Mouse (Mus musculus) intestine, embryonic 14.5 days (tissue): ENCODE data around the gene Adig. TPM values are rescaled to one million over a fixed set of nuclear protein-coding genes. Genes with fewer than 3 reads are reported as not detected.

Experiments
- ATAC-seq: fragments of 200-750 bp; cut with Nextera tagmentation; replicated peaks from 2 replicates; pipeline ENCODE4 v1.8.0; 2017; ENCODE audit warnings: low read depth, moderate number of reproducible peaks, moderate TSS enrichment, moderate library complexity; ENCODE audit not compliant: low FRiP score, low TSS enrichment
- DNase-seq: peaks from one replicate; pipeline ENCODE4 v3.0.0-alpha.2; 2018; ENCODE audit warnings: low spot score
- H3K27ac ChIP-seq: fragments of 300-500 bp; sonication (generic); 2 replicates; pipeline ENCODE4 v1.5.1; 2014; ENCODE audit warnings: low read depth, mild to moderate bottlenecking, control low read depth
- H3K27me3 ChIP-seq: fragments of 300-500 bp; sonication (generic); replicated peaks from 2 replicates; pipeline ENCODE4 v1.6.1; 2014; ENCODE audit warnings: low read length, control low read depth; ENCODE audit not compliant: control insufficient read depth, insufficient read depth
- H3K36me3 ChIP-seq: fragments of 300-500 bp; sonication (generic); 2 replicates; pipeline ENCODE4 v1.6.1; 2014; ENCODE audit warnings: low read length, control low read depth; ENCODE audit not compliant: control insufficient read depth, insufficient read depth
- H3K4me1 ChIP-seq: fragments of 300-500 bp; sonication (generic); replicated peaks from 2 replicates; pipeline ENCODE4 v1.6.1; 2014; ENCODE audit warnings: low read length, control low read depth, mixed read lengths; ENCODE audit not compliant: control insufficient read depth, insufficient read depth
- H3K4me2 ChIP-seq: fragments of 300-500 bp; sonication (generic); 2 replicates; pipeline ENCODE4 v1.6.1; 2014; ENCODE audit warnings: low read length
- H3K4me3 ChIP-seq: fragments of 300-500 bp; sonication (generic); 2 replicates; pipeline ENCODE4 v1.5.1; 2014; ENCODE audit warnings: low read depth, low read length, control low read depth, mixed read lengths
- H3K9ac ChIP-seq: fragments of 300-500 bp; sonication (generic); 2 replicates; pipeline ENCODE4 v1.6.1; 2014; ENCODE audit warnings: mild to moderate bottlenecking, low read length
- H3K9me3 ChIP-seq: fragments of 300-500 bp; sonication (generic); 2 replicates; pipeline ENCODE4 v1.6.1; 2016; ENCODE audit warnings: low read length, control low read depth; ENCODE audit not compliant: control insufficient read depth
- WGBS: fragments of 180-500 bp; shearing (Covaris S2); extraction: QIAGEN DNeasy Blood & Tissue Kit; methylation state at CpG from one replicate; pipeline ENCODE4 v1.1.7; 2014; 5-methylcytosine and 5-hydroxymethylcytosine counted together
- polyA plus RNA-seq: library from polyadenylated mRNA; unstranded; fragments of >200 nt; fragmentation: Nextera tagmentation; extraction: Ambion mirVana; gene quantifications from 2 replicates; pipeline ENCODE4 v1.2.1, GENCODE M21; 2014

Adig gene
- not detected in 2 replicates for polyA plus RNA-seq

DNA sequence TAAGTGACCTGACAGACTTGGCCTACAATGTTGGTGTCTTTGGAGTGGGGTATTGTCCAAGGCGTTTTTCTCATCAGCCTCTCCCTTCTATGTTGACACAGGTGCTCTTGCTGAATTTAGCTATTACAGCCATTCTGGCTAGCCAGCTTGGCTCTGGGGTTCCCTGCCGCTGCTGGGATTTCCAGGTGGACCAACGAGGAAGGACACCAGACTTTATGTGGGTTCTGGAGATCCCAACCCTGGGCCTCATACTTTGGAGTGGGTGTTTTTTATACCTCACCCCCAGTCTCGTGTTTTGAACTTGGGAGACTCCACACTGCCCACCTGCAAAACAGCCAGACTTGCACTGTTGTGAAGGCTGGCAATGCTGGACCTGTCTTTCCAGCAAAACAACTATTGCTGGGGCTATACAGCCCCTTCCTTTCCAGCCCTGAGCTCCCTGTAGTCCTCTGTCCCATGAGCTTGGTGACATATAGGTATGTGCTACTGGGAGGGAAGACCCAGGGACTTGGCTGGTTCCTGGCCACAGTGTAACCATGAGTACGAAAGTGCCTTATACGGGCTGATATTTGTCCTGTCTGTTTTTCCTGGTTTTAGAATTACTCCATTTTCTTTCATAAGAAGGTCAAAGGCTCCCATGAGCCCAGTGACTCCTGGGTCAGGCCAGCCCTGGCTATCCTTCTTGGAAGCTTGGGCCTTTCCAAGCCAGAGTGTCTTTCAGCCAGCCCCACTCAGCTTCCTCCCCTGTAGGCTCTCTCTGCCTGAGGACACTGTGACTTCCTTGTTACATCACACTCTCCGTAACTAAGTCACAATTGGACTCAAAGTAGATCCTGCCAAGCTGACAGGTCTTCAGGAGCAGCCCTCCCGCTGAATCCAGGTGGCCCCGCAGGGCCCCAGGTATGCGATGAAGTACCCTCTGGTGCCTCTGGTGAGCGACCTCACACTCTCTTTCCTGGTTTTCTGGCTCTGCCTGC is at the start of gene Adig:
Gene Adig (plus strand): TSS at position 777 of the 977 bp plus-strand sequence.
- H3K27ac ChIP-seq: no peak within 1 kb of the TSS
- no peak within 1 kb of the TSS for H3K4me3 ChIP-seq
- H3K4me2 ChIP-seq: no peak within 1 kb of the TSS
- H3K4me1 ChIP-seq: no peaks in the 10 kb centered on the region
- peaks cover 12% of the 10 kb centered on the region for H3K36me3 ChIP-seq
- no peaks in the 10 kb centered on the region for H3K27me3 ChIP-seq
- DNase-seq: peak; percentile 51
- 72% methylated on average over 11 of the region's 11 CpGs for WGBS
- no peak for ATAC-seq
- H3K9ac ChIP-seq: no peak within 1 kb of the TSS
- H3K9me3 ChIP-seq: no peaks in the 10 kb centered on the region

DNA sequence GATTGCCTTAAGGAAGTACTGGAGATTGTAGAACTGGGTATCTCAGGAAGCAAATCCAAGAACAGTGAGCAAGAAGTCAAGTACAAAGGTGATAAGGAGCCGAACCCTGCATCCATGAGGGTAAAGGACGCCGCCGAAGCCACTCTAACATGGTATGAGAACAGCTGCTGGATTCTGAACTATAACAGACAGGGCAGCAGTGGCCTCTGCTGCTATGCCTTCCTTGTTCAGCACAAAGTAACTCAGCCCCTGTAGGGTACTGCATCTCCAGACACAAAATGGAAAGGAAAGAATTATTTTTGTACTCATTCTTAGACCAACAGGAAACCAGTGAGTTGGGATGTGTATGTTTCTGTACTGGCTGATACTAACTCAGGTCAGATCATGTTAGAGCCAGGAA is 46.0 kb upstream of the Adig start:
- ATAC-seq (no peak), DNase-seq (no peak)
- no peak overlapping the region for H3K4me3 ChIP-seq
- no peaks in the 10 kb centered on the region for H3K27me3 ChIP-seq
- peaks cover 80% of the 10 kb centered on the region for H3K36me3 ChIP-seq
- no peak overlapping the region for H3K9ac ChIP-seq
- H3K9me3 ChIP-seq: no peaks in the 10 kb centered on the region
- 95% methylated on average over 4 of the region's 4 CpGs for WGBS
- H3K4me2 ChIP-seq: no peak overlapping the region
- no peak overlapping the region for H3K27ac ChIP-seq
- no peaks in the 10 kb centered on the region for H3K4me1 ChIP-seq

DNA sequence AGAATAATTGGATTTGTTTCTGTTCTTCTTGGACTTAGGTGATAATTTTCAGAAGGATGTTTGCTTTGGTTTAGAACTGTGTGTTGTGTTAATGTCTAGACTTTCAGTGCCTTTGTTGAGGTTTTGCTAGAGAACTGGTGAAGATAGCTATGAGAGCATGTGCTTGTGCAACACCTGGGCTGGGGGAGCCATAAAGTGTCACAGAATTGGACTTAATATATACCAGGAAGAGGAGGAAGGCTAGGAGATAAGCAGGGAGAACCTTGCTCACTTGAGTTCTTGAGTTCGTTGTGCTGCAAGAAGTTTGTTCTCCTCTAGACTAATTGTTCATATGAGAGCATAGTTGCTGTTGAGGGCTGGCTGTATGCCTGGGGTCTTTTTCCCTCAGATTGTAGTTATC is 44.8 kb upstream of the Adig start:
- H3K9ac ChIP-seq: no peak overlapping the region
- H3K27me3 ChIP-seq: no peaks in the 10 kb centered on the region
- 89% methylated on average over 1 of the region's 1 CpGs for WGBS
- ATAC-seq (no peak), DNase-seq (no peak)
- H3K4me1 ChIP-seq: no peaks in the 10 kb centered on the region
- H3K4me2 ChIP-seq: no peak overlapping the region
- H3K36me3 ChIP-seq: peaks cover 80% of the 10 kb centered on the region
- no peak overlapping the region for H3K27ac ChIP-seq
- no peaks in the 10 kb centered on the region for H3K9me3 ChIP-seq
- no peak overlapping the region for H3K4me3 ChIP-seq

DNA sequence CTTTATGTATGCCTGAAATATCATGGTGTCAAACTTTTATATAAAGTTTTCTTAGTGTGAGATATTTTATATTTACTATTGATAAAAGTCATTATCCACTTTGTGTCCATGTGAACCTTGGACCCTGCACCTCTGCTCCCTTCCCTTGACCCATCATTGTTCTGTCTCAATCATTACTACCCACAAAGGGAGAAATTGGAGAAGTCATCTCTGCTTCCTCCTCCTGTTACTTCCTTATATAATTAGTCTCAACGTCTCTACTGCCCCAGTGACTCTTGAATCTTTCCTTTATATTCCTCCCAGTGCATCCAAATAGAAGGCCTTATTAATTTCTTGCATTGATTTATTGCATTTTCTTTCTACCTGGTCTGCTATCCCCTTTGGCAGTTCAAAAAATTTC is 40.0 kb upstream of the Adig start:
- 69% methylated on average over 1 of the region's 1 CpGs for WGBS
- Histone ChIP-seq H3K36me3 (peaks cover 83% of the 10 kb centered on the region), H3K4me1 (no peaks in the 10 kb centered on the region), H3K4me3 (no peak overlapping the region), H3K27ac (no peak overlapping the region), H3K9me3 (no peaks in the 10 kb centered on the region), H3K27me3 (no peaks in the 10 kb centered on the region), H3K9ac (no peak overlapping the region), H3K4me2 (no peak overlapping the region)
- ATAC-seq (no peak), DNase-seq (no peak)

DNA sequence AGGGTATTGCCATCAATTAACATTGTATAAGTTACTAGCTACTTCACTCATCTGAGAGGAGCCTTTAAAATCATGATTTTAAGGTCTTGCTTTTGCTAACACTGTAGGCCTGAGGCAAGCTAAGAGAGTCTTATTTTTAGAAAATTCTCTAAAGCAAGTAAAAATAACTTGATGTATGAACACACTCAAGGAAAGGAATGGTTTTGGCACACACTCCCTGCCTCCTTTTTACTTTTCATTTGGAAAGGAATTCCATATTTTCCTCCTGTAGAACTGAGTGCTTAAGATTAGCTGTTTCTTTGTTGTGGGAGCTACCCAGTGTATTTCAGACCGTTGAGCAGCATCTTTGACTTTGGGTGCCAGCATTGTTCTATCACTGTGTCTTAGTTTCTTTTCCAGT is 28.3 kb upstream of the Adig start:
- ATAC-seq (no peak), DNase-seq (no peak)
- Histone ChIP-seq H3K4me3 (no peak overlapping the region), H3K4me1 (no peaks in the 10 kb centered on the region), H3K27me3 (no peaks in the 10 kb centered on the region), H3K27ac (no peak overlapping the region), H3K36me3 (peaks cover 79% of the 10 kb centered on the region), H3K9ac (no peak overlapping the region), H3K4me2 (no peak overlapping the region), H3K9me3 (no peaks in the 10 kb centered on the region)
- 90% methylated on average over 1 of the region's 1 CpGs for WGBS

DNA sequence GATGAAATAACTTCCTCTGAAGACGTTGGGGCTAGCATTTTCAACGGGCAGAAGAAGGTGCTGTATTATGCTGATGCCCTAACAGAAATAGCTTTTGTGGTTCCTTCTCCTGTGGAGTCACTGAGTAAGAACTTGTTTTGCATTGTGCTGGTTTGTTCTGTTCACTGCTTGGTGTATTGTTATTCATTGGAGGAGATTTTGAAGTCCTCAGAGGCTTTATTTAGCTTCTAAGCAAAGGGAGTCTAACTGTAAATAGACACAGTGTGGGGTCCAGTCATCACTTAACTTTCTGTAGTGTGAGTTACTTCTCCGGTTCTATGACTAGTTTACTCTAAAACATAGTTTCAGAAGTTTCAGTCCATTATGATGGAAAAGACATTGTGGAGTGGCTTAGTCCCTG is 24.8 kb upstream of the Adig start:
- Histone ChIP-seq H3K4me3 (no peak overlapping the region), H3K27me3 (no peaks in the 10 kb centered on the region), H3K4me2 (no peak overlapping the region), H3K9ac (no peak overlapping the region), H3K27ac (no peak overlapping the region), H3K36me3 (peaks cover 86% of the 10 kb centered on the region), H3K4me1 (no peaks in the 10 kb centered on the region), H3K9me3 (no peaks in the 10 kb centered on the region)
- DNase-seq (no peak), ATAC-seq (no peak)
- WGBS: 80% methylated on average over 3 of the region's 3 CpGs

DNA sequence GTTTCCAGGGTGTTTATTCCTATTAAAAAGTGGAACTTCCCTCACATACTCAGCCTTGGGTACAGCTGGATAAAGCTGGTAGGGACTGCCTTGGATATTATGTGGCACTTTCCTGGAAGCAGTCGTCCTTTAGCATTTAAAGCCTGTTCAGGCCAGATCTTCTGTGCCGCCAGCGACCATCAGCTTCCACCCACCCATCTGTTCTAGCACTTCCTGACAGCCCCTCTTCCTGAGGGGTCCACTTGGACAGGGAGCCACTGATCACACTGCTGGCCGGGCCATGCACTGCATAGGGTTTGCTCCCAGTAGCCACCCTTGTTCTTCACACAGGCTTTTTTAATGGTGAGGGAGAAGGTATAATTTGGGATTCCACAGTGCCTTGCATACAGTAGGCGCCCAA is 4.0 kb upstream of the Adig start:
- H3K4me1 ChIP-seq: no peaks in the 10 kb centered on the region
- H3K27ac ChIP-seq: no peak overlapping the region
- 81% methylated on average over 5 of the region's 5 CpGs for WGBS
- H3K9me3 ChIP-seq: no peaks in the 10 kb centered on the region
- no peak overlapping the region for H3K9ac ChIP-seq
- peaks cover 48% of the 10 kb centered on the region for H3K36me3 ChIP-seq
- no peak overlapping the region for H3K4me3 ChIP-seq
- H3K4me2 ChIP-seq: no peak overlapping the region
- DNase-seq: no peak
- H3K27me3 ChIP-seq: no peaks in the 10 kb centered on the region
- ATAC-seq: no peak

DNA sequence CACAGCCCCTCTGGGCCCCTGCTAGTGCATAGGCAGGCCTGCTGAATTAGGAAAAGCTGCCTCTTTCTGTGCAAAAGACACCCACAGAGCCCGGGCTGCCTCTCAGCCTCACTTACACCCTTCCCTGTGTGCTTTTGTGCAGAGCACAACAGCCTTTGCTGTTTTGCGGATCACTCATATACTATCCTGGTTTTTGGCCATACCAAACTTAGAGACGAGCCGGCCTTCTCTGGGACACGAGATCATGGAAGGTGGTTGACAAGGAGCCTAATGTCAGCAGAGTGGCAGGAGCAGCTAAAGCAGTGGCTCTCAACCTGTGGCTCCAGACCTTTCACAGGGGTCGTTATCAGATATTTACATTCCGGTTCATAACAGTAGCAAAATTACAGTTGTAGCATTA is 814 bp downstream of the Adig start:
- H3K9ac ChIP-seq: no peak overlapping the region
- no peaks in the 10 kb centered on the region for H3K27me3 ChIP-seq
- no peak overlapping the region for H3K4me2 ChIP-seq
- H3K4me3 ChIP-seq: no peak overlapping the region
- no peaks in the 10 kb centered on the region for H3K9me3 ChIP-seq
- no peak overlapping the region for H3K27ac ChIP-seq
- 81% methylated on average over 7 of the region's 7 CpGs for WGBS
- H3K4me1 ChIP-seq: no peaks in the 10 kb centered on the region
- ATAC-seq: no peak
- H3K36me3 ChIP-seq: 0 out of 2 replicates have a peak, but pooled peaks cover 3% of the 10 kb centered on the region
- peak; percentile 45 for DNase-seq

DNA sequence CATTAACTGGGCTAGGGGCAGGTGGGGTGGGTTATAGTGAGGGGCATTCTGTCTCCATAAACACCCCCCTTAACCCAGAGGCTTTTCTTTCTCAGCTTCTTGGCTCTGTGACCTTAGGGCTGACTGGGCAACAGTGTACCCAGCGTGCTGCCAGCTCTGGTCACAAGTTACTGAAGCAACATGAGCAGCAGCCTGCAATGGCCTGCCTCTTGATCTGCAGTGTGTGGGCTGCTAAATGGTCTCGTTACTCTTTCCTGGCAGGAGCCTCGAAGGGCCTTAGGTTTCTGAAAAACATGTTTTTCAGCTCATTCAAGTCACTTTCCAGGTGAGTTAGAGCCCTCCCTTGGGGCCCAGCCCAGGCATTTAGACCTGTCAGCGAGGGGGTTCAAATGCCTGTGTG is 1.3 kb downstream of the Adig start:
- H3K4me3 ChIP-seq: no peak overlapping the region
- H3K4me2 ChIP-seq: no peak overlapping the region
- H3K27me3 ChIP-seq: no peaks in the 10 kb centered on the region
- no peak for DNase-seq
- no peaks in the 10 kb centered on the region for H3K4me1 ChIP-seq
- no peak for ATAC-seq
- H3K27ac ChIP-seq: no peak overlapping the region
- no peaks in the 10 kb centered on the region for H3K9me3 ChIP-seq
- H3K36me3 ChIP-seq: 0 out of 2 replicates have a peak, but pooled peaks cover 1% of the 10 kb centered on the region
- H3K9ac ChIP-seq: no peak overlapping the region
- WGBS: 66% methylated on average over 4 of the region's 4 CpGs
